Mouse (Mus musculus) bone marrow, adult 2 months (tissue): ENCODE measurements around the gene Mgarp.

Experiments used
- CTCF ChIP-seq: fragments of 200-500 bp; IDR thresholded peaks from 2 replicates; pipeline ENCODE4 v1.5.1; 2011; ENCODE audit warnings: low read length, control low read depth; ENCODE audit not compliant: control insufficient read depth, insufficient read depth
- POLR2A ChIP-seq: fragments of 200-500 bp; IDR thresholded peaks from 2 replicates; pipeline ENCODE4 v1.6.1; 2011; ENCODE audit warnings: low read depth, mild to moderate bottlenecking, control low read depth, low read length, borderline replicate concordance; ENCODE audit not compliant: control insufficient read depth

DNA sequence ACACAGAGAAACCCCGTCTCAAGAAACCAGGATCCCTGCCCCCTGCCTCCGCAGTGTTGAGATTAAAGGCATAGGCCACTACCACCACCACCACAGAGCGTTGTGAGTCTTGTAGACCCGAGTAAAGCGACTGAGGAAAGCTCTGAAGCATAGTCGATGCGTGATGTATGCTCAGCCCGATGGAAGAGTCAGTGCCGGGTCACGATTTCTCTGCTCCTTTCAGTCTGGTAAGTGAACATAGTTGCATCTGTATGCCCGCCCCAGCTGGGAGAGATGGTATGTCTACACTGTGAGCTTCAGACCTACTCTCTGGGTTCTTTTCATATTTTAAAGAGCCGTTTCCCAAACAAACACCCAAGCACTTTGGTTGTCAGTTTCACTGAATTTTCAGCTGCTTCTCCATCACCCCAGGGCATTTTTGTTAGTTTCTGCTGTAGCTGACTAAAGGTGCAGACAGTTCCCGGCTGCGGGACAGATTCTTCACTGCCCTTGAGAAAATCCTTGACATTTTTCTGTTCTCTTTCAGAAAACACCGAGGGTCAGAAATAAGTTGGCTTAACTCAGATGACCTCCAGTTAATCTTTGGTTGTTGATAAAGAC lies 1.3 kb upstream of the Mgarp start:
- TF ChIP-seq CTCF (no peak), POLR2A (no peak)
